Mouse (Mus musculus) myocyte (in vitro differentiated cells): ENCODE measurements around the gene Slc26a9.

Experiments used
- E2F4 ChIP-seq: IDR thresholded peaks from one replicate; pipeline ENCODE4 v1.6.1; 2011; ENCODE audit warnings: mild to moderate bottlenecking, control low read depth, moderate library complexity; ENCODE audit not compliant: insufficient read depth
- POLR2A ChIP-seq: IDR thresholded peaks from one replicate; pipeline ENCODE4 v1.6.1; 2011; ENCODE audit warnings: low read depth, mild to moderate bottlenecking, control low read depth, moderate library complexity; ENCODE audit not compliant: insufficient read length
- POLR2AphosphoS2 ChIP-seq: IDR thresholded peaks from one replicate; pipeline ENCODE4 v1.6.1; 2011; ENCODE audit warnings: low read depth, control low read depth; ENCODE audit not compliant: insufficient read length
- TCF12 ChIP-seq: IDR thresholded peaks from one replicate; pipeline ENCODE4 v1.6.1; 2011; ENCODE audit warnings: mild to moderate bottlenecking, control low read depth; ENCODE audit not compliant: poor library complexity, insufficient read depth, severe bottlenecking

DNA sequence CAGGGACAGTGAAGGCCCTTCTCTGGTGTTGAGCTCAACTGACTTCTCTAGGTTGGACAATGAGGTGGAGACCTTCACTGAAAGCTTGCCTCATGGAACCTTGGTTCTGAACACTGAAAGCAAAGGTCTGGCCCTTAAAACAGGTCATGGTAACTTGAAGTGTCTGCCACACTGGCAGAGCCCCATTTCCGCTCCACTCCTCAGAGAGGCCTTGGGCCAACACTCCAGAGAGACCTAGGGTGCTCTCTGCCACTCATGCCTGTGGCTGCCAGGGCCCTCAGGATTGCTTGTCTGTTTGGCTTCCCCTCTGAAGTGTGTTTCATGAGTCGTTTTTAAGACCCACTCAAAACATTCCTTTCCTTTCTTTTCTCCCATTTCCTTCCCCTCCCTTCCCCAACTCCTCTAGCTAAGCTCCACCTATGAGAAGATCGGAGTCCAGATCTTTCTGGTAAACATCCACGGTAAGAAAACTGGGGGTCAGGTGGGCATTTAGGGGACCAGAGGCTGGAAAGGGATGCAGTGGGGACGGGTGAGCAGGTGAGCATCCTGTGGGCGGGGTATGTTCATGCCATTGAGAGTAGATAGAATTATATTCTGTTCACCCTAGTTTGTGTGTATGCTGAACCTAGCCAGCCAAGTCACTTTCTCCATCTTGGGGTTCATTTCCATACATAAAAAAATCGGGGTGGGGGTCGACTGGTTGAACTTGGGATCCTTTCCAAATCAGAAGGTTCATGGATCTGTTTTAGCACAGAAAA, 20.9 kb downstream of the Slc26a9 start:
- TF ChIP-seq POLR2A = no peak
- TF ChIP-seq TCF12 = no peak
- no peak for TF ChIP-seq E2F4
- TF ChIP-seq POLR2AphosphoS2 = no peak
